Mouse (Mus musculus): ENCODE data around the gene Usp19. TPM values are rescaled to one million over a fixed set of nuclear protein-coding genes. Genes with fewer than 3 reads are reported as not detected.

Usp19 gene
- total RNA-seq, 2 experiments from 2014 or later, result 119 to 125 TPM

Other genes starting within 250 kb of the Usp19 start
- gene Dag1, start 226.6 kb upstream of the Usp19 start, total RNA-seq (2021), result 100 to 1,000 TPM; 132 to 136 TPM
- 10 to 100 TPM; 86.6 to 92.6 TPM for gene Nicn1, start 200.2 kb upstream of the Usp19 start, total RNA-seq (2021)
- 10 to 100 TPM; 24.6 to 26.5 TPM for gene Amt, start 193.7 kb upstream of the Usp19 start, total RNA-seq (2021)
- gene Rhoa, start 184.5 kb upstream of the Usp19 start, total RNA-seq (2021), result 100 to 1,000 TPM; 212 to 222 TPM
- 10 to 100 TPM; 44.8 to 46.9 TPM for gene Tcta, start 184.4 kb upstream of the Usp19 start, total RNA-seq (2021)
- 10 to 100 TPM; 63.6 to 67.8 TPM for gene Gpx1, start 151.7 kb upstream of the Usp19 start, total RNA-seq (2021)
- gene Usp4, start 142.7 kb upstream of the Usp19 start, total RNA-seq (2021), result 100 to 1,000 TPM; 121 to 132 TPM
- gene 1700102P08Rik, start 97.8 kb upstream of the Usp19 start, total RNA-seq (2021), result 1 to 10 TPM; 1.9 to 2.5 TPM
- under 1 TPM; 0.11 to 0.23 TPM for gene Ccdc36, start 62.1 kb upstream of the Usp19 start, total RNA-seq (2021)
- gene BC048562, start 54.1 kb upstream of the Usp19 start, total RNA-seq (2021), result not detected
- 10 to 100 TPM; 33.6 to 34.1 TPM for gene Ccdc71, start 30.1 kb upstream of the Usp19 start, total RNA-seq (2021)
- 10 to 100 TPM; 20.7 to 22.7 TPM for gene Klhdc8b, start 29.0 kb upstream of the Usp19 start, total RNA-seq (2021)
- 10 to 100 TPM; 36.9 to 39.4 TPM for gene Lamb2, start 10.9 kb upstream of the Usp19 start, total RNA-seq (2021)
- gene Qars, start 17.1 kb downstream of the Usp19 start, total RNA-seq (2021), result 10 to 100 TPM; 95.3 to 97.3 TPM
- gene Qrich1, start 26.2 kb downstream of the Usp19 start, total RNA-seq (2021), result 100 to 1,000 TPM; 121 to 129 TPM
- gene Impdh2, start 69.7 kb downstream of the Usp19 start, total RNA-seq (2021), result 10 to 100 TPM; 78.2 to 83.9 TPM
- 10 to 100 TPM; 59.6 to 63.4 TPM for gene Ndufaf3, start 76.8 kb downstream of the Usp19 start, total RNA-seq (2021)
- 10 to 100 TPM; 74.3 to 83.8 TPM for gene Dalrd3, start 79.3 kb downstream of the Usp19 start, total RNA-seq (2021)
- gene Wdr6, start 88.1 kb downstream of the Usp19 start, total RNA-seq (2021), result 100 to 1,000 TPM; 239 to 247 TPM
- 10 to 100 TPM; 48.7 to 49.0 TPM for gene P4htm, start 107.1 kb downstream of the Usp19 start, total RNA-seq (2021)
- 10 to 100 TPM; 47.3 to 51.1 TPM for gene Arih2, start 158.8 kb downstream of the Usp19 start, total RNA-seq (2021)
- gene Slc25a20, start 171.5 kb downstream of the Usp19 start, total RNA-seq (2021), result 10 to 100 TPM; 19.2 to 21.0 TPM
- 10 to 100 TPM; 54.9 to 60.6 TPM for gene Prkar2a, start 198.7 kb downstream of the Usp19 start, total RNA-seq (2021)